Mouse (Mus musculus) neural tube, embryonic 12.5 days (tissue): ENCODE measurements around the gene R3hdml. TPM values are rescaled to one million over a fixed set of nuclear protein-coding genes. Genes with fewer than 3 reads are reported as not detected.
"Not testable (repeated sequence)": the region's sequence is repeated elsewhere in the genome, so short reads cannot be mapped to it uniquely, and the experiment has no call there.

Experiments used
- ATAC-seq: fragments of 200-750 bp; cut with Nextera tagmentation; 2 replicates; pipeline ENCODE4 v1.8.0; 2017; ENCODE audit warnings: low read depth, mild to moderate bottlenecking, moderate TSS enrichment, moderate library complexity; ENCODE audit not compliant: low FRiP score
- H3K27ac ChIP-seq: fragments of 300-500 bp; sonication (generic); 2 replicates; pipeline ENCODE4 v1.5.1; 2016
- H3K27me3 ChIP-seq: fragments of 300-500 bp; sonication (generic); replicated peaks from 2 replicates; pipeline ENCODE4 v1.6.1; 2016; ENCODE audit warnings: mild to moderate bottlenecking
- H3K36me3 ChIP-seq: fragments of 300-500 bp; sonication (generic); 2 replicates; pipeline ENCODE4 v1.6.1; 2016; ENCODE audit warnings: mild to moderate bottlenecking
- H3K4me1 ChIP-seq: fragments of 300-500 bp; sonication (generic); 2 replicates; pipeline ENCODE4 v1.6.1; 2016
- H3K4me2 ChIP-seq: fragments of 300-500 bp; sonication (generic); replicated peaks from 2 replicates; pipeline ENCODE4 v1.6.1; 2016; ENCODE audit warnings: mild to moderate bottlenecking
- H3K4me3 ChIP-seq: fragments of 300-500 bp; sonication (generic); 2 replicates; pipeline ENCODE4 v1.5.1; 2016
- H3K9ac ChIP-seq: fragments of 300-500 bp; sonication (generic); 2 replicates; pipeline ENCODE4 v1.6.1; 2016; ENCODE audit warnings: mild to moderate bottlenecking
- H3K9me3 ChIP-seq: fragments of 300-500 bp; sonication (generic); 2 replicates; pipeline ENCODE4 v1.6.1; 2016; ENCODE audit warnings: mild to moderate bottlenecking
- WGBS: fragments of 180-500 bp; shearing (Covaris S2); methylation state at CpG from one replicate; pipeline ENCODE4 v1.1.7; 2016; 5-methylcytosine and 5-hydroxymethylcytosine counted together
- polyA plus RNA-seq: library from polyadenylated mRNA; unstranded; fragments of >200 nt; fragmentation: Nextera tagmentation; extraction: Ambion mirVana; gene quantifications from 2 replicates; pipeline ENCODE4 v1.2.1, GENCODE M21; 2016

The R3hdml gene
- polyA plus RNA-seq, result not detected in 2 replicates

- H3K4me1 ChIP-seq, result 0 out of 2 replicates have a peak, but pooled peaks cover 4% of the 10 kb centered on the region
- no peak for ATAC-seq
- no peaks in the 10 kb centered on the region for H3K36me3 ChIP-seq
- no peak within 1 kb of the TSS for H3K27ac ChIP-seq
- no peak within 1 kb of the TSS for H3K4me2 ChIP-seq
- no peaks in the 10 kb centered on the region for H3K9me3 ChIP-seq
- no peaks in the 10 kb centered on the region for H3K27me3 ChIP-seq
- 76% methylated on average over 5 of the region's 5 CpGs for WGBS
- H3K9ac ChIP-seq, result no peak within 1 kb of the TSS
- no peak within 1 kb of the TSS for H3K4me3 ChIP-seq
Measured at GRCm38 (mm10) chr2:163492018-163492417, at the start of gene R3hdml. TSS of gene R3hdml (plus strand) at chr2:163492318.

GRCm38 (mm10) chr2:163443543-163443942 is 48.6 kb upstream of the R3hdml start:
- Histone ChIP-seq H3K4me3 (no peak overlapping the region), H3K27ac (no peak overlapping the region), H3K36me3 (peaks cover 25% of the 10 kb centered on the region), H3K4me2 (no peak overlapping the region), H3K4me1 (peaks cover 22% of the 10 kb centered on the region), H3K9me3 (no peaks in the 10 kb centered on the region), H3K9ac (no peak overlapping the region), H3K27me3 (no peaks in the 10 kb centered on the region)
- 74% methylated on average over 6 of the region's 6 CpGs for WGBS
- no peak for ATAC-seq

- 71% methylated on average over 7 of the region's 7 CpGs for WGBS
- peaks cover 25% of the 10 kb centered on the region for H3K36me3 ChIP-seq
- no peaks in the 10 kb centered on the region for H3K27me3 ChIP-seq
- no peak overlapping the region for H3K9ac ChIP-seq
- no peak overlapping the region for H3K27ac ChIP-seq
- ATAC-seq, result no peak
- H3K4me3 ChIP-seq, result no peak overlapping the region
- H3K4me1 ChIP-seq, result peaks cover 20% of the 10 kb centered on the region
- H3K4me2 ChIP-seq, result no peak overlapping the region
- H3K9me3 ChIP-seq, result no peaks in the 10 kb centered on the region
Measured at GRCm38 (mm10) chr2:163444017-163444416, 48.1 kb upstream of the R3hdml start.

GRCm38 (mm10) chr2:163447375-163447774 is 44.7 kb upstream of the R3hdml start:
- ATAC-seq, result no peak
- peaks cover 36% of the 10 kb centered on the region for H3K36me3 ChIP-seq
- H3K27ac ChIP-seq, result no peak overlapping the region
- H3K4me1 ChIP-seq, result no peaks in the 10 kb centered on the region
- H3K4me2 ChIP-seq, result no peak overlapping the region
- no peak overlapping the region for H3K9ac ChIP-seq
- no peaks in the 10 kb centered on the region for H3K9me3 ChIP-seq
- no peak overlapping the region for H3K4me3 ChIP-seq
- no peaks in the 10 kb centered on the region for H3K27me3 ChIP-seq
- 86% methylated on average over 12 of the region's 12 CpGs for WGBS

- H3K27ac ChIP-seq, result no peak overlapping the region
- ATAC-seq, result no peak
- no peak overlapping the region for H3K4me2 ChIP-seq
- no peaks in the 10 kb centered on the region for H3K27me3 ChIP-seq
- H3K4me1 ChIP-seq, result no peaks in the 10 kb centered on the region
- H3K9me3 ChIP-seq, result no peaks in the 10 kb centered on the region
- peaks cover 50% of the 10 kb centered on the region for H3K36me3 ChIP-seq
- 69% methylated on average over 3 of the region's 3 CpGs for WGBS
- no peak overlapping the region for H3K4me3 ChIP-seq
- H3K9ac ChIP-seq, result no peak overlapping the region
Measured at GRCm38 (mm10) chr2:163449276-163449675, 42.8 kb upstream of the R3hdml start.

GRCm38 (mm10) chr2:163450668-163451295 is 41.3 kb upstream of the R3hdml start:
- Histone ChIP-seq H3K9me3 (no peaks in the 10 kb centered on the region), H3K36me3 (peaks cover 56% of the 10 kb centered on the region), H3K27ac (no peak overlapping the region), H3K4me2 (no peak overlapping the region), H3K9ac (no peak overlapping the region), H3K4me1 (no peaks in the 10 kb centered on the region), H3K27me3 (no peaks in the 10 kb centered on the region), H3K4me3 (no peak overlapping the region)
- 80% methylated on average over 6 of the region's 6 CpGs for WGBS
- ATAC-seq, result no peak

- ATAC-seq, result no peak
- no peaks in the 10 kb centered on the region for H3K27me3 ChIP-seq
- no peaks in the 10 kb centered on the region for H3K4me1 ChIP-seq
- WGBS, result 93% methylated on average over 6 of the region's 6 CpGs
- H3K9me3 ChIP-seq, result no peaks in the 10 kb centered on the region
- H3K9ac ChIP-seq, result no peak overlapping the region
- no peak overlapping the region for H3K27ac ChIP-seq
- H3K4me2 ChIP-seq, result no peak overlapping the region
- peaks cover 39% of the 10 kb centered on the region for H3K36me3 ChIP-seq
- no peak overlapping the region for H3K4me3 ChIP-seq
Measured at GRCm38 (mm10) chr2:163452738-163453137, 39.4 kb upstream of the R3hdml start.

GRCm38 (mm10) chr2:163453378-163453777 is 38.7 kb upstream of the R3hdml start:
- WGBS, result 92% methylated on average over 13 of the region's 13 CpGs
- H3K4me3 ChIP-seq, result no peak overlapping the region
- no peaks in the 10 kb centered on the region for H3K4me1 ChIP-seq
- no peak for ATAC-seq
- peaks cover 34% of the 10 kb centered on the region for H3K36me3 ChIP-seq
- H3K4me2 ChIP-seq, result no peak overlapping the region
- H3K27ac ChIP-seq, result no peak overlapping the region
- H3K9ac ChIP-seq, result no peak overlapping the region
- no peaks in the 10 kb centered on the region for H3K9me3 ChIP-seq
- no peaks in the 10 kb centered on the region for H3K27me3 ChIP-seq

- Histone ChIP-seq H3K36me3 (peaks cover 10% of the 10 kb centered on the region), H3K9ac (no peak overlapping the region), H3K9me3 (no peaks in the 10 kb centered on the region), H3K4me3 (no peak overlapping the region), H3K27ac (no peak overlapping the region), H3K4me1 (no peaks in the 10 kb centered on the region), H3K4me2 (peak overlapping the region; percentile 27), H3K27me3 (no peaks in the 10 kb centered on the region; the same call in 1 of the 2 replicates)
- 55% methylated on average over 27 of the region's 27 CpGs for WGBS
- no peak for ATAC-seq
Measured at GRCm38 (mm10) chr2:163458539-163459265, 33.4 kb upstream of the R3hdml start.

- 44% methylated on average over 10 of the region's 10 CpGs for WGBS
- H3K4me2 ChIP-seq, result peak overlapping the region; percentile 27
Measured at GRCm38 (mm10) chr2:163459380-163459779, 32.7 kb upstream of the R3hdml start.

GRCm38 (mm10) chr2:163460622-163461021 is 31.5 kb upstream of the R3hdml start:
- no peak overlapping the region for H3K9ac ChIP-seq
- H3K36me3 ChIP-seq, result no peaks in the 10 kb centered on the region
- 92% methylated on average over 8 of the region's 8 CpGs for WGBS
- H3K27me3 ChIP-seq, result no peaks in the 10 kb centered on the region; the same call in 1 of the 2 replicates
- H3K4me2 ChIP-seq, result no peak overlapping the region
- H3K4me3 ChIP-seq, result no peak overlapping the region
- no peaks in the 10 kb centered on the region for H3K9me3 ChIP-seq
- H3K27ac ChIP-seq, result no peak overlapping the region
- no peaks in the 10 kb centered on the region for H3K4me1 ChIP-seq
- no peak for ATAC-seq

More at GRCm38 (mm10) chr2:163459380-163459779, 32.7 kb upstream of the R3hdml start:
- 0 out of 2 replicates have a peak, but pooled peaks have one; percentile 17 for ATAC-seq
- no peaks in the 10 kb centered on the region for H3K4me1 ChIP-seq
- H3K9me3 ChIP-seq, result no peaks in the 10 kb centered on the region
- H3K36me3 ChIP-seq, result peaks cover 6% of the 10 kb centered on the region; the same call in 1 of the 2 replicates
- H3K27me3 ChIP-seq, result no peaks in the 10 kb centered on the region; the same call in 1 of the 2 replicates
- no peak overlapping the region for H3K9ac ChIP-seq
- no peak overlapping the region for H3K27ac ChIP-seq
- no peak overlapping the region for H3K4me3 ChIP-seq

- H3K27ac ChIP-seq, H3K9me3 ChIP-seq, ATAC-seq, H3K9ac ChIP-seq, H3K4me1 ChIP-seq, H3K4me2 ChIP-seq, H3K36me3 ChIP-seq, H3K27me3 ChIP-seq, H3K4me3 ChIP-seq: not testable (repeated sequence)
- 95% methylated on average over 9 of the region's 9 CpGs for WGBS
Measured at GRCm38 (mm10) chr2:163461307-163461706, 30.8 kb upstream of the R3hdml start.
